Mouse (Mus musculus) stomach, postnatal 0 days (tissue): ENCODE measurements around the gene Ccdc82.

Experiments used
- CTCF ChIP-seq: IDR thresholded peaks from 2 replicates; pipeline ENCODE4 v1.5.1; 2016; ENCODE audit warnings: antibody characterized with exemption, low read depth, mild to moderate bottlenecking, moderate library complexity
- EP300 ChIP-seq: optimal IDR thresholded peaks from 2 replicates; pipeline ENCODE3; 2016; ENCODE audit warnings: antibody characterized with exemption

GRCm38 (mm10) chr9:13319566-13319965 lies 72.8 kb downstream of the Ccdc82 start:
- no peak for TF ChIP-seq CTCF
- TF ChIP-seq EP300: no peak
